Mouse (Mus musculus) limb, embryonic 14.5 days (tissue): ENCODE measurements around the gene Pld6. TPM values are rescaled to one million over a fixed set of nuclear protein-coding genes. Genes with fewer than 3 reads are reported as not detected.
"Not testable (repeated sequence)": the region's sequence is repeated elsewhere in the genome, so short reads cannot be mapped to it uniquely, and the experiment has no call there.

ENCODE experiments used
- ATAC-seq: fragments of 200-750 bp; cut with Nextera tagmentation; 2 replicates; pipeline ENCODE4 v1.8.0; 2017; ENCODE audit warnings: low read depth, moderate number of reproducible peaks, moderate TSS enrichment; ENCODE audit not compliant: low FRiP score
- DNase-seq: peaks from one replicate; pipeline ENCODE4 v3.0.0-alpha.2; 2015; ENCODE audit warnings: low spot score
- H3K27ac ChIP-seq: fragments of 300-500 bp; sonication (generic); replicated peaks from 2 replicates; pipeline ENCODE4 v1.5.1; 2014; ENCODE audit warnings: low read depth, mild to moderate bottlenecking, low read length, moderate library complexity, mixed read lengths
- H3K27me3 ChIP-seq: fragments of 300-500 bp; sonication (generic); 2 replicates; pipeline ENCODE4 v1.6.1; 2014; ENCODE audit warnings: low read length, mixed read lengths; ENCODE audit not compliant: control insufficient read depth, insufficient read depth
- H3K36me3 ChIP-seq: fragments of 300-500 bp; sonication (generic); 2 replicates; pipeline ENCODE4 v1.6.1; 2014; ENCODE audit warnings: mild to moderate bottlenecking, low read length, moderate library complexity, mixed read lengths; ENCODE audit not compliant: control insufficient read depth, insufficient read depth
- H3K4me1 ChIP-seq: fragments of 300-500 bp; sonication (generic); 2 replicates; pipeline ENCODE4 v1.6.1; 2014; ENCODE audit warnings: antibody characterized with exemption, low read length, mixed read lengths; ENCODE audit not compliant: control insufficient read depth, insufficient read depth
- H3K4me2 ChIP-seq: fragments of 300-500 bp; sonication (generic); replicated peaks from 2 replicates; pipeline ENCODE4 v1.6.1; 2014; ENCODE audit warnings: low read depth, mild to moderate bottlenecking, low read length, moderate library complexity; ENCODE audit not compliant: severe bottlenecking
- H3K4me3 ChIP-seq: fragments of 300-500 bp; sonication (generic); replicated peaks from 2 replicates; pipeline ENCODE4 v1.5.1; 2014; ENCODE audit warnings: low read length
- H3K9ac ChIP-seq: fragments of 300-500 bp; sonication (generic); 2 replicates; pipeline ENCODE4 v1.6.1; 2014; ENCODE audit warnings: mild to moderate bottlenecking, low read depth, low read length, moderate library complexity; ENCODE audit not compliant: severe bottlenecking
- H3K9me3 ChIP-seq: fragments of 300-500 bp; sonication (generic); 2 replicates; pipeline ENCODE4 v1.6.1; 2016; ENCODE audit warnings: low read length; ENCODE audit not compliant: control insufficient read depth
- POLR2A ChIP-seq: fragments of 200-500 bp; IDR thresholded peaks from 2 replicates; pipeline ENCODE4 v1.8.0; 2012; ENCODE audit warnings: inconsistent platforms, mild to moderate bottlenecking, moderate library complexity, borderline replicate concordance; ENCODE audit not compliant: insufficient read depth, insufficient read length; ENCODE audit errors: extremely low read depth
- WGBS: fragments of 180-500 bp; shearing (Covaris S2); extraction: QIAGEN DNeasy Blood & Tissue Kit; methylation state at CpG from one replicate; pipeline ENCODE4 v1.1.7; 2014; 5-methylcytosine and 5-hydroxymethylcytosine counted together
- polyA plus RNA-seq, 2 experiments: library from polyadenylated mRNA; depleted of rRNA in 1 of 2; stranded (reverse) in 1 of 2; unstranded in 1 of 2; fragments of >200 nt; fragmentation: Nextera tagmentation in 1 of 2; extraction: Ambion mirVana in 1 of 2; gene quantifications; 2 replicates each; pipeline versions ENCODE4 v1.2.1 to v1.2.3; 2012 to 2014

The Pld6 gene
- polyA plus RNA-seq, 2 experiments = 0.58 to 5.1 TPM

GRCm38 (mm10) chr11:59739996-59740395 lies 47.4 kb downstream of the Pld6 start:
- no peaks in the 10 kb centered on the region for H3K27me3 ChIP-seq
- no peak overlapping the region for H3K27ac ChIP-seq
- H3K4me3 ChIP-seq = no peak overlapping the region
- no peaks in the 10 kb centered on the region for H3K4me1 ChIP-seq
- DNase-seq = no peak
- WGBS = 91% methylated on average over 2 of the region's 2 CpGs
- H3K36me3 ChIP-seq = peaks cover 96% of the 10 kb centered on the region
- no peaks in the 10 kb centered on the region for H3K9me3 ChIP-seq
- no peak overlapping the region for H3K4me2 ChIP-seq
- no peak overlapping the region for H3K9ac ChIP-seq
- TF ChIP-seq POLR2A = no peak
- ATAC-seq = no peak

GRCm38 (mm10) chr11:59737250-59737649 lies 50.2 kb downstream of the Pld6 start:
- Histone ChIP-seq H3K4me1 (no peaks in the 10 kb centered on the region), H3K4me2 (no peak overlapping the region), H3K36me3 (peaks cover 86% of the 10 kb centered on the region), H3K27me3 (no peaks in the 10 kb centered on the region), H3K9me3 (no peaks in the 10 kb centered on the region), H3K4me3 (no peak overlapping the region), H3K27ac (no peak overlapping the region), H3K9ac (no peak overlapping the region)
- no peak for TF ChIP-seq POLR2A
- ATAC-seq (no peak), DNase-seq (no peak)
- 95% methylated on average over 12 of the region's 12 CpGs for WGBS

GRCm38 (mm10) chr11:59735938-59736337 lies 51.5 kb downstream of the Pld6 start:
- not testable (repeated sequence) for DNase-seq, H3K27ac ChIP-seq, H3K9me3 ChIP-seq, H3K9ac ChIP-seq, H3K4me1 ChIP-seq, H3K4me3 ChIP-seq, ATAC-seq, H3K27me3 ChIP-seq, H3K4me2 ChIP-seq
- H3K36me3 ChIP-seq = peaks cover 81% of the 10 kb centered on the region
- 98% methylated on average over 4 of the region's 4 CpGs for WGBS

- no peak overlapping the region for H3K9ac ChIP-seq
- WGBS = 100% methylated on average over 1 of the region's 1 CpGs
- H3K27ac ChIP-seq = no peak overlapping the region
- TF ChIP-seq POLR2A = no peak
- H3K4me3 ChIP-seq = no peak overlapping the region
- H3K4me1 ChIP-seq = no peaks in the 10 kb centered on the region
- H3K27me3 ChIP-seq = no peaks in the 10 kb centered on the region
- ATAC-seq (no peak), DNase-seq (no peak)
- no peaks in the 10 kb centered on the region for H3K9me3 ChIP-seq
- no peak overlapping the region for H3K4me2 ChIP-seq
- H3K36me3 ChIP-seq = peaks cover 77% of the 10 kb centered on the region
Measured at GRCm38 (mm10) chr11:59734335-59734734, 53.1 kb downstream of the Pld6 start.

Other genes starting within 250 kb of the Pld6 start
- gene Nlrp3, start 246.1 kb downstream of the Pld6 start, polyA plus RNA-seq (2012; rRNA removed) = 0.57 and 0.58 TPM in 2 replicates
- gene Nlrp3, start 246.1 kb downstream of the Pld6 start, polyA plus RNA-seq (2014; fragmentation: Nextera tagmentation; extraction: Ambion mirVana) = 0.48 and 0.65 TPM in 2 replicates
- not detected in 2 replicates for gene Olfr222, start 211.4 kb downstream of the Pld6 start, polyA plus RNA-seq (2012; rRNA removed)
- gene Olfr222, start 211.4 kb downstream of the Pld6 start, polyA plus RNA-seq (2014; fragmentation: Nextera tagmentation; extraction: Ambion mirVana) = not detected in 2 replicates
- not detected in 2 replicates for gene Olfr223, start 194.4 kb downstream of the Pld6 start, polyA plus RNA-seq (2012; rRNA removed)
- not detected in 2 replicates for gene Olfr223, start 194.4 kb downstream of the Pld6 start, polyA plus RNA-seq (2014; fragmentation: Nextera tagmentation; extraction: Ambion mirVana)
- 122 and 128 TPM in 2 replicates for gene Mprip, start 126.3 kb downstream of the Pld6 start, polyA plus RNA-seq (2012; rRNA removed)
- gene Mprip, start 126.3 kb downstream of the Pld6 start, polyA plus RNA-seq (2014; fragmentation: Nextera tagmentation; extraction: Ambion mirVana) = 87.1 and 99.6 TPM in 2 replicates
- gene Flcn, start 22.4 kb upstream of the Pld6 start, polyA plus RNA-seq (2012; rRNA removed) = 51.1 and 63.5 TPM in 2 replicates
- gene Flcn, start 22.4 kb upstream of the Pld6 start, polyA plus RNA-seq (2014; fragmentation: Nextera tagmentation; extraction: Ambion mirVana) = 27.6 and 33.1 TPM in 2 replicates
- 39.7 and 47.3 TPM in 2 replicates for gene Nt5m, start 51.8 kb upstream of the Pld6 start, polyA plus RNA-seq (2012; rRNA removed)
- gene Nt5m, start 51.8 kb upstream of the Pld6 start, polyA plus RNA-seq (2014; fragmentation: Nextera tagmentation; extraction: Ambion mirVana) = 41.9 and 43.1 TPM in 2 replicates
- 70.6 and 84.2 TPM in 2 replicates for gene Cops3, start 52.2 kb upstream of the Pld6 start, polyA plus RNA-seq (2012; rRNA removed)
- 192 and 198 TPM in 2 replicates for gene Cops3, start 52.2 kb upstream of the Pld6 start, polyA plus RNA-seq (2014; fragmentation: Nextera tagmentation; extraction: Ambion mirVana)
- gene Med9, start 160.6 kb upstream of the Pld6 start, polyA plus RNA-seq (2012; rRNA removed) = 21.7 and 26.1 TPM in 2 replicates
- gene Med9, start 160.6 kb upstream of the Pld6 start, polyA plus RNA-seq (2014; fragmentation: Nextera tagmentation; extraction: Ambion mirVana) = 34.6 TPM in 2 replicates
- gene Rasd1, start 177.3 kb upstream of the Pld6 start, polyA plus RNA-seq (2012; rRNA removed) = 1.4 TPM in 2 replicates
- gene Rasd1, start 177.3 kb upstream of the Pld6 start, polyA plus RNA-seq (2014; fragmentation: Nextera tagmentation; extraction: Ambion mirVana) = 1.6 and 2.1 TPM in 2 replicates